Mouse (Mus musculus): ENCODE measurements around the gene Tcstv1.
"Not testable (repeated sequence)": the region's sequence is repeated elsewhere in the genome, so short reads cannot be mapped to it uniquely, and the experiment has no call there.

- TF ChIP-seq ZC3H11A (IDR thresholded peaks at IDR 0.05; ENCODE audit: borderline replicate concordance, low read depth, low read length); ZNF384 (IDR thresholded peaks at IDR 0.05; ENCODE audit: low read depth, low read length); MAFK (IDR thresholded peaks at IDR 0.05; ENCODE audit: insufficient read depth, low read depth, low read length); CHD2 (IDR thresholded peaks at IDR 0.05; ENCODE audit: low read depth, low read length); HCFC1 (IDR thresholded peaks at IDR 0.05; ENCODE audit: borderline replicate concordance, insufficient read depth, low read length): not testable (repeated sequence)
These were observed at the start of gene Tcstv1 for GRCm38 (mm10) chr13:119894685-119895084.
